Mouse (Mus musculus): ENCODE data around the gene Dcaf5. TPM values are rescaled to one million over a fixed set of nuclear protein-coding genes. Genes with fewer than 3 reads are reported as not detected.

Gene Dcaf5
- polyA plus RNA-seq, 1 experiment from 2014 or later = 12.1 TPM

DNA sequence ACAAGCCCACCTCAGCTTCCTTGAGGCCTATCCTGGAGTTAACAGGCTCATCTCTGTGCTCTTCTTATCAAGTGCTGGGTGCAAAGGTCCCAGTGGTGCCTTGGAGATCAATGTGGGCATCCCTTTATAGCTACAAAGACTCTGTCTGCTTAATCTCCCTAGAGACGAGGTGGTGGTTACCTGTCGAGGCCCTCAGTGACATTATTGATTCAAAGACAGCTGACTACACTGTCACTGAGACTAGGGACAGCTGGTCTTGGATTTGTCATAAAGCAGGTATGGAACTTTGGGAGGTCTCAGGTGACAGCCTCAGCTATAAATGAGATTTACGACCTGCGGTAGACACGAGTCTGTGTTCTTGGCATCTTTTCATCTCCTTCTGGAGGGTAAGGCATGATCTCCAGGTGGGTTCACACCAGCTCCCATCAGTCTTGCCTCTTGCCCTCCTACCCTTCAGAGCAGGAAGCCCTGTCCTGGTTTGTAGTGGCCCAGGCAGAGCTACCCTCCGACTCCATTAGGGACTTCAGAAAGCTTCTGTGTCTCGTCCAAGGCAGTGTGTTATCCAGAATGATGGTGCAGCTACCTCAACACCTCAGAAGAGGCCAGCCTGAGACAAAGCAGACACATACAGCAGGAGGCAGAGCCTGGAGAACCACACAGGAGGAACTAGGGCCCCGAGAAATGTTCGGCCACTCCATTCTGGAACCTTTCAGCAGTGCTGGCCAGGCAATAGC lies 112.2 kb downstream of the Dcaf5 start:
- Histone ChIP-seq H3K27ac (peak overlapping the region; percentile 25; the same call in 1 of the 2 replicates), H3K4me3 (no peak overlapping the region), H3K9me3 (no peaks in the 10 kb centered on the region), H3K27me3 (ENCODE audit: insufficient read depth, poor library complexity, severe bottlenecking) (no peaks in the 10 kb centered on the region), H3K4me1 (replicated peaks) (peaks cover 23% of the 10 kb centered on the region), H3K36me3 (no peaks in the 10 kb centered on the region)
- WGBS = 82% methylated on average over 9 of the region's 9 CpGs
- no peak for DNase-seq (ENCODE audit: low spot score)

DNA sequence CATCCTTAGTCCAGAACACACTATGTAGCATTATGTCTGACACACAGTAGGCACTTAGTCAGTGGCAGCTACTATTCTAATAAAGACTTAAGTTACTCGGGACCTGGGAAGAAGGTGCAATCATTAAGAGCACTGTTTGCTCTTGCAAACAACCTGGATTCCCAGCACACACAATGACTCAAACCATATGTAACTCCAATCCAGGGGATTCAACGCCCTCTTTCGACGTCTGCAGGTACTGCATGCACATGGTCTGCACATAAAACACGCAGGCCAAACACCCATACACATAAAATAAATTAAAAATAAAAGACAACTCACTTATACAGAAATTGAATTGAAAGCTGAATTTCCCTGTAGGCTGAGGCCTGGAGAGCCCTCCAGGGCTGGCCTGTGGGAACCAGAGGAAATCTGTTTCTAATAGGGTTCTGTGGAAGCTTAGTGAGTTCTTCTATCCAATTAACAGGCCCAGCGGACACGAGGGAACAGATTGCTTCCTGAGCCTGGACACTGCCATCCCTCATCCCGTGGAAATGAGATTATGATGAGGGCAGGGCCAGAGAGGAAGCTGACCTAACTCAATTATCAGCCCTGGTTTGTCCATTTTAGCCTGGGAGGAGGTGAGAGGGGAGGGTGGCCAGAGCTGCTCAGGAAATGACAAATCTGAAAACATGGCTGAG lies 112.9 kb downstream of the Dcaf5 start:
- no peak overlapping the region for H3K27ac ChIP-seq
- no peaks in the 10 kb centered on the region for H3K27me3 ChIP-seq (ENCODE audit: insufficient read depth, poor library complexity, severe bottlenecking)
- 72% methylated on average over 8 of the region's 8 CpGs for WGBS
- peaks cover 21% of the 10 kb centered on the region for H3K4me1 ChIP-seq (replicated peaks)
- H3K36me3 ChIP-seq = no peaks in the 10 kb centered on the region
- no peaks in the 10 kb centered on the region for H3K9me3 ChIP-seq
- DNase-seq (ENCODE audit: low spot score) = peak; percentile 16
- H3K4me3 ChIP-seq = no peak overlapping the region

DNA sequence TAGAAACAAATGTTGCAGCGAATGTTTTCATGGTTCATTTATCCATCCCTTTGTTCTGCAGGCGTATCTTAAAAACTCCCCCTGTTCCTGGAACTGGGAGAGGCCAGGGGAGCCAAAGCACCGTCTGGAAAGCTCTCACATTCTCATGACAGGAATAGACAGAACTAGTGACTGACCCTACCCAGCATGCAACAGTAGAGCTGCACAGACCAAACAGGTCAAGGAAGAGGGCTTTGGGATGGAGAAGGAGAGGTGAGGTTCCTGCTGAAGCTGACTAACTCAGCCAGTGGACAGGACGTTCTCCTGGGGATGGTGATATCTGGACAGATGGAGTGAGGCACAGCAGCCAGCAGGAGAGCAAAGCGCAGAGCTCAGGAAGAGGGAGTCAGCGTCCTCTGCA lies 113.9 kb downstream of the Dcaf5 start:
- Histone ChIP-seq H3K36me3 (no peaks in the 10 kb centered on the region), H3K27ac (no peak overlapping the region), H3K27me3 (ENCODE audit: insufficient read depth, poor library complexity, severe bottlenecking) (no peaks in the 10 kb centered on the region), H3K4me3 (no peak overlapping the region), H3K9me3 (no peaks in the 10 kb centered on the region), H3K4me1 (replicated peaks) (peaks cover 21% of the 10 kb centered on the region)
- DNase-seq (ENCODE audit: low spot score) = no peak
- 72% methylated on average over 6 of the region's 6 CpGs for WGBS

DNA sequence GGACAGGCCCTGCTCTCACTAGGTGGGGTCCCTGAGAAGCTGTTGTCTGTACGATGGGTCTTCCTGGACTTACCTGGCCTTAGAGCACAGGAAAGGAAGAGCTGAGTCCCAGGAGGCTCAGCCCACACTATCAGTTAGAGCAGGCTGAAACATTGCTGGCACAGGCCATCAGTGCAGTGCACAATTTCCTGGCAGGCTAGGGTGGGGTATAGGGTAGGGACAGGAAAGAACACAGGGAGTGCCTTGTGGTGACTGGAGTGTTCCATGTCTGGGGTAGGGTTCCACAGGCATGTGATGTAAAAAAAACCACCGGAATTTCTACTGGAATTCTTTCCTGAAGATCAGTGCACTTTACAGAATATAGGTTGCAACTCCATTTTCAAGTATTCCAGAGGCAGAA lies 117.3 kb downstream of the Dcaf5 start:
- H3K4me1 ChIP-seq (replicated peaks) = peaks cover 2% of the 10 kb centered on the region; the same call in 1 of the 2 replicates
- no peak overlapping the region for H3K4me3 ChIP-seq
- no peaks in the 10 kb centered on the region for H3K36me3 ChIP-seq
- H3K9me3 ChIP-seq = no peaks in the 10 kb centered on the region
- WGBS = 89% methylated on average over 2 of the region's 2 CpGs
- no peak for DNase-seq (ENCODE audit: low spot score)
- no peak overlapping the region for H3K27ac ChIP-seq
- no peaks in the 10 kb centered on the region for H3K27me3 ChIP-seq (ENCODE audit: insufficient read depth, poor library complexity, severe bottlenecking)

DNA sequence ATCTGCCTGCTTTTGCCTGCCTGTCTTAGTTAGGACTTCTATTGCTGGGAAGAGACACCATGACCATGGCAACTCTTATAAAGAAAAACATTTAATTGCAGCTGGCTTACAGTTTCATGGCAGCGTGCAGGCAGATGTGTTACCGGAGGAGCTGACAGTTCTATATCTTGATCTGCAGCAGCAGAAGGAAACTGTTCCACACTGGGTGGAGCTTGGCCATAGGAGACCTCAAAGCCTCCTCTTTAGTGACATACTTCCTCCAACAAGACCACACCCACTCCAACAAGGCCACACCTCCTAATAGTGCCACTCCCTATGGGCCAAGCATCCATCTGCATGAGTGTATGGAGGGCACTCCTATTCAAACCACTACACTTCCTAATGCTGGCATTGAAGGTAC lies 121.1 kb downstream of the Dcaf5 start:
- WGBS = 99% methylated on average over 2 of the region's 2 CpGs
- Histone ChIP-seq H3K27ac (no peak overlapping the region), H3K27me3 (ENCODE audit: insufficient read depth, poor library complexity, severe bottlenecking) (no peaks in the 10 kb centered on the region), H3K4me3 (no peak overlapping the region), H3K4me1 (replicated peaks) (no peaks in the 10 kb centered on the region), H3K36me3 (no peaks in the 10 kb centered on the region), H3K9me3 (no peaks in the 10 kb centered on the region)
- DNase-seq (ENCODE audit: low spot score) = no peak

DNA sequence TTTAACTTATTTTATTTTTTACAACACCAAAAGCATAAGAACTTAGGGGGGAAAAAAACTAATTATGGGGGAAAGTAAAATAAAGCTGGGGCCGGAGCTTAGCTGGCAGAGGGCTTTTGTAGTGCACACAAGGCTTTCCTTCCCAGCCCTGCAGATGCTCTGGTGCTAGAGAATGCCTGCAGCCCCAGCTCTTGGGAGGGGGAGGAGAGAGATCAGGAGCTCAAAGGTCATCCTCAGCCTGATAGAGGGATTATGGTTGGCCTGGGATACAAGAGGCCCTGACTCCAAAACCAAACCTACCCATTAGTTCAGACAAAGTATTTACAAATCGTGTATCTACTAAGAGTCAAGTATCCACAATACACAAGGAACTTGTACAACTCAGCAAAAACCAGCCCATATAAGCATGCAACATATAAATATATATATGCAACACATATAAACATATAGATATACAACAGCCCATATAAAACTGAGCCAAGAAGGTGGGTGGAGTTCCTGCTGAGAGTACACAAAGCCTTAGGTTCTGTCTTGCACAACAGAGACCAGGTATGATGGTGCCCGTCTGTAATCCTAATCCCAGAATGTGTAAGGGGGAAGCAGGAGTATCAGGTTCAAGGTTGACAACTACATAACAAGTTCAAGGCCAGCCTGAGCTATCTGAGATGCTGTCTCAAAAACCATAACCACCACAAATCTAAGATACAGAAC lies 124.3 kb downstream of the Dcaf5 start:
- Histone ChIP-seq H3K4me3 (no peak overlapping the region), H3K36me3 (no peaks in the 10 kb centered on the region), H3K9me3 (no peaks in the 10 kb centered on the region), H3K4me1 (replicated peaks) (no peaks in the 10 kb centered on the region), H3K27me3 (ENCODE audit: insufficient read depth, poor library complexity, severe bottlenecking) (no peaks in the 10 kb centered on the region), H3K27ac (no peak overlapping the region)
- 78% methylated on average over 3 of the region's 3 CpGs for WGBS
- DNase-seq (ENCODE audit: low spot score) = no peak

DNA sequence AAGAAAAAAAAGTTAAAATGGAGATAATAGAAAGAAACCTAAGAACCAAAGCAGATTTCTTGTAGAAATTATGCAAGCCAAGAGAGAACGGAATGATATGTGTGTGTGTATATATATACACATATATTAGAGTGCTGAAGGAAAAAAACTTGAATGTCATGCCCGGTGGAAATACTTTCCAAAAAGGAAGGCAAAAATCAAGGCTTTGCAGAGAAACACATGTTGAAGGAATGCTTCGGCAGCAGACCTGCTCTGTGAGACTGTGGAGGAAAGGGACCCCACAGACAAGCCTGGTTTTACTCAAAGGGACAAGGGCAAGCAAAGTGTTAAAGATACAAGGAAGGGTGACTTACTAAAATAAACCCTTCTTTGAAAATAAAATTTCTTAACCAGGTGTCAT lies 128.8 kb downstream of the Dcaf5 start:
- no peaks in the 10 kb centered on the region for H3K4me1 ChIP-seq (replicated peaks)
- no peak overlapping the region for H3K4me3 ChIP-seq
- no peak overlapping the region for H3K27ac ChIP-seq
- no peaks in the 10 kb centered on the region for H3K27me3 ChIP-seq (ENCODE audit: insufficient read depth, poor library complexity, severe bottlenecking)
- 78% methylated on average over 3 of the region's 3 CpGs for WGBS
- H3K9me3 ChIP-seq = peaks cover 7% of the 10 kb centered on the region; the same call in 1 of the 2 replicates
- H3K36me3 ChIP-seq = no peaks in the 10 kb centered on the region
- DNase-seq (ENCODE audit: low spot score) = no peak

DNA sequence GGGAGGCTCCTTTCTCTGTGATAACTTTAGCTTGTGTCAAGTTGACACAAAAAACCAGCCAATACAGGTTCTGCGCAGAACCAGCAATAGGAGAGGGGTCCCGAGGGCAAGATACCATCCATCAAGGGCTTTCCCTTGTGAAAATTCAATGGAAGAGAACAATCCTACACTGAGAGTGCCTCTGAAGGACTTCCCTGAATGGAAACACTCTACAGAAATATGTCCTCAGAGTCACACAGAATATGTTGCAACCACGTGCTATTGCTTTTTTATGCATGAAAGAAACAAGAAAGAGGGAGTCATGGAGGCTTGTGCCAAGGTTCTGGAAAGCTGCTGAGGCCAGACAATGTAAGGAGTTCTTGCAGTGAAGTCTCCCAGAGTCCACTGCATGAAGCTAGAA lies 131.9 kb downstream of the Dcaf5 start:
- no peak for DNase-seq (ENCODE audit: low spot score)
- Histone ChIP-seq H3K27me3 (ENCODE audit: insufficient read depth, poor library complexity, severe bottlenecking) (no peaks in the 10 kb centered on the region), H3K9me3 (peaks cover 7% of the 10 kb centered on the region; the same call in 1 of the 2 replicates), H3K4me3 (no peak overlapping the region), H3K36me3 (no peaks in the 10 kb centered on the region), H3K4me1 (replicated peaks) (no peaks in the 10 kb centered on the region), H3K27ac (no peak overlapping the region)
- WGBS = 92% methylated on average over 3 of the region's 3 CpGs

DNA sequence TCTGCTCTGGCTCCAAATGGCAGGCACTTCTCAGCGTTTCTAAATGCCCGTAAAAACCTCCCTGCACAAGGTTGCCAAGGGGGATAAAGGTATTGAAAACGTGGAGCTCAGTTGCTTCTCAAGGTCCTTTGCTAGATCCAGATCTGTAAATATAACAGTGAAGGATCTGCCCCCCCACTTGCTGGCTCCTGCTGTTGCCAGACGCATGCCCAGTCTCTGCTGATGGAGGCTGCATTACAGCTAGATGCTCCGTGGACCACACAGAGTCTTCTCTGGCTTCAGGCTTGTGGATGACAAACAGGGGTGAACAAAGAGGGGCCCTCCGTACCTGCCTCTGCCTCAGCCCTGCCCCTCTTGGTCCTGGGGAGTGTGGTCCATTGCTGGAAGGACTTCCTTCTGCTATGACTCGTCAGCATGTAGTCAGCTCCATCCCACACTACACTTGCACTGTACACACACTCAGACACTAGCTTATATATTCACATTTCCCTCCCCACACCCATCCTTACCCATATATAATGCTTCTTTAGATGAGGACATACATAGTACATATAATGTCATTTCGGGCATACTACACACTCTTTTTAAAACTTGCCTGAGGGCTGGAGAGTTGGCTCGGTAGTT lies 135.5 kb downstream of the Dcaf5 start:
- Histone ChIP-seq H3K27me3 (ENCODE audit: insufficient read depth, poor library complexity, severe bottlenecking) (no peaks in the 10 kb centered on the region), H3K36me3 (no peaks in the 10 kb centered on the region), H3K27ac (no peak overlapping the region), H3K4me1 (replicated peaks) (no peaks in the 10 kb centered on the region), H3K9me3 (peaks cover 7% of the 10 kb centered on the region; the same call in 1 of the 2 replicates), H3K4me3 (no peak overlapping the region)
- no peak for DNase-seq (ENCODE audit: low spot score)
- 80% methylated on average over 9 of the region's 9 CpGs for WGBS

DNA sequence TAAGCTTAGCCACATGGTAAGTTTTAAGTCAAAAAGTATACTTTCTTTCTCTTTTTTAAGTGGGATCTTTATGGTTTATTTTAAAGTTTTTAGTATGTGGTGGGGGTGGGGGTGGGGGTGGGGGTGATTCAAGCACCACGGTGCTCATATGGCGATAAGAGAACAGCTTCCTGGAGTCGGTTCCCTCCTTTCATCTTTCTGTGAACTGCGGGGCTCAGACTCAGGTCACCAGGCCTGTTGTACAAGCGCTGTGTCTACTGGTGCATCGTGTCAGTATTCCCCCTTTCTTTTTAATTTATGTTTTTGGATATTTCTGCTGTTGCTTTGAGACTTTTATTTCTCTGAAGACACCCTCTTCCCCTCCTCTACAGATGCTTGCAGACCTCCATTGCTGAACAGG lies 137.7 kb downstream of the Dcaf5 start:
- no peaks in the 10 kb centered on the region for H3K36me3 ChIP-seq
- WGBS = 80% methylated on average over 6 of the region's 6 CpGs
- H3K9me3 ChIP-seq = no peaks in the 10 kb centered on the region
- H3K4me3 ChIP-seq = no peak overlapping the region
- no peaks in the 10 kb centered on the region for H3K27me3 ChIP-seq (ENCODE audit: insufficient read depth, poor library complexity, severe bottlenecking)
- no peaks in the 10 kb centered on the region for H3K4me1 ChIP-seq (replicated peaks)
- no peak for DNase-seq (ENCODE audit: low spot score)
- no peak overlapping the region for H3K27ac ChIP-seq

DNA sequence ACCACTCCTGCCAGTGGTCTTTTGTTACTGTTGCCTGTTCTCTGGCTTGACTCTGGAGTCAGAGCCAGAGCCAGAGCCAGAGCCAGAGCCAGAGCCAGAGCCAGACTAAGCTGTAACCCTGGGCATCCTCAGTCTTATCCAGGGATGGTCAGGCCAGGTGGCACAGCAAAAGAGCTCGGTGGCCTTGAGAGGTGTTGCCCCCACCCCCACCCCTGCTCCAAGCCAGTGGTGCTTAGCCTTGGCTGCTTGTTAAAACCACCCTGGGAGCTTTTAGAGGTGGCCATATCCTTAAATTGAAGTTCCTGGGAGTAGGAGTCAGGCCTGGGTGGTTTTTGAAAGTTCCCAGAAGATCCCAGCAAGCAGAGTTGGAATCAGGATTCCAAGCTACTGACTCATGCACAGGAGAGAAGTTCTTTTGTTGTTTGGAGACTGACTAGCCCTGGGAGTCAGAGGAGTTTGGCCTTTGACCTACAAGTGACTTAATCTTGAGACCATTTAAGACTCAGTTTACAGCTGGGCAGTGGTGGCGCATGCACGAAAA lies 144.4 kb downstream of the Dcaf5 start:
- no peaks in the 10 kb centered on the region for H3K9me3 ChIP-seq
- WGBS = 59% methylated on average over 3 of the region's 3 CpGs
- H3K36me3 ChIP-seq = no peaks in the 10 kb centered on the region
- DNase-seq (ENCODE audit: low spot score) = no peak
- peaks cover 17% of the 10 kb centered on the region for H3K4me1 ChIP-seq (replicated peaks)
- H3K4me3 ChIP-seq = no peak overlapping the region
- 0 out of 2 replicates have a peak, but pooled peaks cover 2% of the 10 kb centered on the region for H3K27me3 ChIP-seq (ENCODE audit: insufficient read depth, poor library complexity, severe bottlenecking)
- no peak overlapping the region; the same call in 1 of the 2 replicates for H3K27ac ChIP-seq

DNA sequence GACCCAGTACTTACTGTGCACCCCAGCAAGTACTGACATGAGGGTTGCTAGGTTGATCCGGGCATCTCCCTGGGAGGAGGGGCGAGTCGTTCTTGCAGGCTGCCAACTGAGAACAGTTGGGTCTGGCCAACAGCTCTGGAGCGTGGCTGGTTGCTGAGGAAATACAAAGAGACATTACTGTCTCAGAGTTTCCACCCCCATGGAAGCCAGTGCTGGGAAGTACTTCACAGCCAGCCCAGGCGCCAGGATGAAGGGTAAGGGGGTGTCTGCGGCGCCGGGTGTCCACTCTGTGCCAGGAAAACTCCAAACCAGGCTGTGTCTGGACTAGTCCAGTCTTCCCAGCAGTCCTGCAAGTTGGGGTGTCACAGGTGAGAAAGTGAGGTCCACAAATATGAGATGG lies 145.4 kb downstream of the Dcaf5 start:
- Histone ChIP-seq H3K4me3 (no peak overlapping the region), H3K36me3 (no peaks in the 10 kb centered on the region), H3K27ac (no peak overlapping the region), H3K4me1 (replicated peaks) (peaks cover 17% of the 10 kb centered on the region), H3K27me3 (ENCODE audit: insufficient read depth, poor library complexity, severe bottlenecking) (0 out of 2 replicates have a peak, but pooled peaks cover 2% of the 10 kb centered on the region), H3K9me3 (no peaks in the 10 kb centered on the region)
- 91% methylated on average over 8 of the region's 8 CpGs for WGBS
- no peak for DNase-seq (ENCODE audit: low spot score)
